9 mouse cellular contexts compared by ENCODE assay signal in genomic region chr7:4657521-4658127, GRCm38 (mm10). TPM values are rescaled to one million over a fixed set of nuclear protein-coding genes. Genes with fewer than 3 reads are reported as not detected.
DNase-seq lines count a peak whose midpoint lies in the region; ATAC-seq and TF ChIP-seq lines count a peak whose summit lies in the region.
"Had no signal": no experiment of that assay in that cellular context is flagged by ENCODE, and none has a peak within 500 bp of the region (broad histone marks: within the 10 kb centered on the region; RNA-seq: fewer than 3 reads in every experiment).

No protein-coding gene starts in this region.

- peak overlapping the region; percentile 86 for H3K4me3 ChIP-seq in intestine, embryonic 15.5 days (replicated peaks)
- peak overlapping the region; percentile 89 for H3K4me3 ChIP-seq in lung, embryonic 14.5 days (ENCODE audit: low read depth, low read length)

- WGBS in intestine, embryonic 15.5 days, result 25% methylated on average over 9 of the region's 9 CpGs
- WGBS in lung, embryonic 14.5 days, result 27% methylated on average over 9 of the region's 9 CpGs

- H3K4me1 ChIP-seq in intestine, embryonic 15.5 days (replicated peaks), result peaks cover 37% of the 10 kb centered on the region
- H3K4me1 ChIP-seq in lung, embryonic 14.5 days (ENCODE audit: insufficient read depth), result 0 out of 2 replicates have a peak, but pooled peaks cover 6% of the 10 kb centered on the region

- TF ChIP-seq CTCF in lung, embryonic 14.5 days (IDR thresholded peaks at IDR 0.05; ENCODE audit: low read depth), result no peak

- no peak for ATAC-seq in cerebellum, adult (ENCODE audit: insufficient number of reproducible peaks, low FRiP score, low TSS enrichment)
- ATAC-seq in intestine, embryonic 15.5 days, result 0 out of 2 replicates have a peak, but pooled peaks have one; percentile 0
- no peak for ATAC-seq in lung, embryonic 14.5 days (ENCODE audit: insufficient read depth)

- 0 out of 2 replicates have a peak, but pooled peaks cover 3% of the 10 kb centered on the region for H3K36me3 ChIP-seq in intestine, embryonic 15.5 days
- peaks cover 15% of the 10 kb centered on the region for H3K36me3 ChIP-seq in lung, embryonic 14.5 days (ENCODE audit: insufficient read depth)

- no peaks in the 10 kb centered on the region for H3K27me3 ChIP-seq in intestine, embryonic 15.5 days (replicated peaks)
- H3K27me3 ChIP-seq in lung, embryonic 14.5 days (ENCODE audit: insufficient read depth, low read length), result no peaks in the 10 kb centered on the region

- peak overlapping the region; percentile 94 for H3K9ac ChIP-seq in intestine, embryonic 15.5 days
- peak overlapping the region; percentile 90 for H3K9ac ChIP-seq in lung, embryonic 14.5 days

- peak; percentile 38 for DNase-seq in cerebellum, adult 9-10 months
- peak; percentile 15 for DNase-seq in thymus, postnatal 0 days (ENCODE audit: low spot score)
- DNase-seq in thymus, postnatal 14 days, result no peak
- peak; percentile 4 for DNase-seq in lung, embryonic 14.5 days
- DNase-seq in right cerebral cortex, postnatal 36 days (ENCODE audit: low spot score in 2 of 2), result peak; percentile 31 to 62
- DNase-seq in adrenal gland, adult 2 months, result no peak

- H3K9me3 ChIP-seq in intestine, embryonic 15.5 days, result no peaks in the 10 kb centered on the region
- H3K9me3 ChIP-seq in lung, embryonic 14.5 days (ENCODE audit: low read depth, low read length), result no peaks in the 10 kb centered on the region

- peak overlapping the region; percentile 94 for H3K27ac ChIP-seq in intestine, embryonic 15.5 days
- H3K27ac ChIP-seq in lung, embryonic 14.5 days (ENCODE audit: low read depth), result peak overlapping the region; percentile 96

- H3K4me2 ChIP-seq in intestine, embryonic 15.5 days (replicated peaks), result peak overlapping the region; percentile 86
- H3K4me2 ChIP-seq in lung, embryonic 14.5 days, result peak overlapping the region; percentile 93

RNA-seq across cellular contexts. Expression of gene Ppp6r1, which starts 1.2 kb away (rescaled TPM):
- 19.8 and 23.8 TPM in 2 replicates for polyA plus RNA-seq in thymus, postnatal 0 days (2015; fragmentation: Nextera tagmentation; extraction: Ambion mirVana)
- polyA plus RNA-seq in intestine, embryonic 15.5 days (2015; fragmentation: Nextera tagmentation; extraction: Ambion mirVana), result 8.1 and 9.0 TPM in 2 replicates
- 7.6 and 7.8 TPM in 2 replicates for polyA plus RNA-seq in lung, embryonic 14.5 days (2014; fragmentation: Nextera tagmentation; extraction: Ambion mirVana)
- 10 to 100 TPM; 81.8 to 92.3 TPM for total RNA-seq in adrenal gland, adult 2 months (2021)
- polyA plus RNA-seq in adrenal gland, adult 2 months (2012; rRNA removed), result 114 and 134 TPM in 2 replicates

RNA-seq across cellular contexts. Expression of gene Tmem86b, which starts 26.4 kb away (rescaled TPM):
- 1.7 and 2.1 TPM in 2 replicates for polyA plus RNA-seq in thymus, postnatal 0 days (2015; fragmentation: Nextera tagmentation; extraction: Ambion mirVana)
- polyA plus RNA-seq in intestine, embryonic 15.5 days (2015; fragmentation: Nextera tagmentation; extraction: Ambion mirVana), result 9.1 and 11.7 TPM in 2 replicates
- 1.0 and 1.3 TPM in 2 replicates for polyA plus RNA-seq in lung, embryonic 14.5 days (2014; fragmentation: Nextera tagmentation; extraction: Ambion mirVana)
- total RNA-seq in adrenal gland, adult 2 months (2021), result 1 to 10 TPM; 5.2 to 7.4 TPM
- 11.6 and 17.8 TPM in 2 replicates for polyA plus RNA-seq in adrenal gland, adult 2 months (2012; rRNA removed)

RNA-seq across cellular contexts. Expression of gene Hspbp1, which starts 27.2 kb away (rescaled TPM):
- 74.9 and 91.0 TPM in 2 replicates for polyA plus RNA-seq in thymus, postnatal 0 days (2015; fragmentation: Nextera tagmentation; extraction: Ambion mirVana)
- polyA plus RNA-seq in intestine, embryonic 15.5 days (2015; fragmentation: Nextera tagmentation; extraction: Ambion mirVana), result 92.4 and 98.2 TPM in 2 replicates
- 94.0 and 98.5 TPM in 2 replicates for polyA plus RNA-seq in lung, embryonic 14.5 days (2014; fragmentation: Nextera tagmentation; extraction: Ambion mirVana)
- 10 to 100 TPM; 38.2 to 50.8 TPM for total RNA-seq in adrenal gland, adult 2 months (2021)
- polyA plus RNA-seq in adrenal gland, adult 2 months (2012; rRNA removed), result 65.6 and 73.2 TPM in 2 replicates

RNA-seq across cellular contexts. Expression of gene Brsk1, which starts 32.8 kb away (rescaled TPM):
- polyA plus RNA-seq in thymus, postnatal 0 days (2015; fragmentation: Nextera tagmentation; extraction: Ambion mirVana), result 0.06 and 0.20 TPM in 2 replicates
- polyA plus RNA-seq in intestine, embryonic 15.5 days (2015; fragmentation: Nextera tagmentation; extraction: Ambion mirVana), result 0.63 and 1.1 TPM in 2 replicates
- polyA plus RNA-seq in lung, embryonic 14.5 days (2014; fragmentation: Nextera tagmentation; extraction: Ambion mirVana), result 1.4 and 1.6 TPM in 2 replicates
- total RNA-seq in adrenal gland, adult 2 months (2021), result 1 to 10 TPM; 3.1 to 6.5 TPM
- polyA plus RNA-seq in adrenal gland, adult 2 months (2012; rRNA removed), result 8.3 and 9.8 TPM in 2 replicates

RNA-seq across cellular contexts. Expression of gene Ptprh, which starts 53.8 kb away (rescaled TPM):
- polyA plus RNA-seq in thymus, postnatal 0 days (2015; fragmentation: Nextera tagmentation; extraction: Ambion mirVana), result not detected in 2 replicates
- 1.1 and 1.6 TPM in 2 replicates for polyA plus RNA-seq in intestine, embryonic 15.5 days (2015; fragmentation: Nextera tagmentation; extraction: Ambion mirVana)
- polyA plus RNA-seq in lung, embryonic 14.5 days (2014; fragmentation: Nextera tagmentation; extraction: Ambion mirVana), result not detected in 2 replicates
- not detected for total RNA-seq in adrenal gland, adult 2 months (2021)
- polyA plus RNA-seq in adrenal gland, adult 2 months (2012; rRNA removed), result not detected in 2 replicates
- total RNA-seq: heart, postnatal 10 days had no signal

Comparison
In these comparisons a context has a peak if more than half of its experiments do, and no peak if none do; other contexts are left out.
1. DNase-seq: peak in cerebellum, adult 9-10 months (single experiment), thymus, postnatal 0 days (single experiment), lung, embryonic 14.5 days (single experiment) and right cerebral cortex, postnatal 36 days (2 of 2); none in thymus, postnatal 14 days (single experiment) and adrenal gland, adult 2 months (single experiment).